Mouse (Mus musculus) left cerebral cortex, adult 2 months (tissue): ENCODE measurements at regions not wholly inside any gene's neighbourhood (a gene's known extent, or its start where the extent isn't known, plus 50 kb on each side); places are given as distances from the start of the nearest gene placed in this dataset.
A peak's percentile ranks its signal among the peaks of the same experiment; 100 is the strongest.

Source experiments
- DNase-seq, 2 experiments: peaks; one replicate each; pipeline ENCODE4 v3.0.0; 2021 to 2022; ENCODE audit warnings: low spot score in 2 of 2, mixed read lengths in 1 of 2; ENCODE audit errors: extremely low spot score in 1 of 2
- H3K27ac ChIP-seq: fragments of 200-600 bp; 2 replicates; pipeline ENCODE4 v1.8.1; 2022
- H3K4me3 ChIP-seq: fragments of 200-600 bp; 2 replicates; pipeline ENCODE4 v1.8.1; 2022
- CTCF ChIP-seq: fragments of 200-600 bp; IDR thresholded peaks from 2 replicates; pipeline ENCODE4 v1.8.1; 2022; ENCODE audit warnings: antibody characterized with exemption, mild to moderate bottlenecking, moderate library complexity
- intact Hi-C: fragments of 180-260 bp; cut with DNase I; formaldehyde crosslinking; loops from one replicate; pipeline ENCODE4 v1.15.1; 2025

- Histone ChIP-seq H3K27ac (no peak overlapping the region), H3K4me3 (no peak overlapping the region)
- no peak for TF ChIP-seq CTCF
- no peak for DNase-seq
- intact Hi-C loops: no loop called here
Observed at GRCm38 (mm10) chr8:25463532-25463931, 639.4 kb upstream of the Adam5 start.

GRCm38 (mm10) chr8:25462492-25462891, 638.3 kb upstream of the Adam5 start:
- intact Hi-C loops: no loop called here
- no peak for TF ChIP-seq CTCF
- H3K4me3 ChIP-seq: no peak overlapping the region
- H3K27ac ChIP-seq: no peak overlapping the region
- DNase-seq: no peak

- TF ChIP-seq CTCF: no peak
- intact Hi-C loops: no loop called here
- no peak for DNase-seq
- Histone ChIP-seq H3K4me3 (no peak overlapping the region), H3K27ac (no peak overlapping the region)
Observed at GRCm38 (mm10) chr8:25455644-25456043, 631.5 kb upstream of the Adam5 start.

- no peak overlapping the region for H3K27ac ChIP-seq
- no peak overlapping the region for H3K4me3 ChIP-seq
- TF ChIP-seq CTCF: no peak
- intact Hi-C loops: no loop called here
- no peak for DNase-seq
Observed at GRCm38 (mm10) chr8:25454972-25455371, 630.8 kb upstream of the Adam5 start.

GRCm38 (mm10) chr8:25453826-25454225, 629.7 kb upstream of the Adam5 start:
- H3K27ac ChIP-seq: no peak overlapping the region
- no peak overlapping the region for H3K4me3 ChIP-seq
- no peak for TF ChIP-seq CTCF
- intact Hi-C loops: no loop called here
- DNase-seq: no peak

GRCm38 (mm10) chr8:25450544-25450943, 626.4 kb upstream of the Adam5 start:
- H3K27ac ChIP-seq: no peak overlapping the region
- DNase-seq: no peak
- H3K4me3 ChIP-seq: no peak overlapping the region
- no peak for TF ChIP-seq CTCF
- intact Hi-C loops: no loop called here

- Histone ChIP-seq H3K4me3 (no peak overlapping the region), H3K27ac (no peak overlapping the region)
- DNase-seq: no peak
- no peak for TF ChIP-seq CTCF
- intact Hi-C loops: no loop called here
Observed at GRCm38 (mm10) chr8:25449590-25449989, 625.4 kb upstream of the Adam5 start.

GRCm38 (mm10) chr8:25447900-25448299, 623.7 kb upstream of the Adam5 start:
- Histone ChIP-seq H3K27ac (no peak overlapping the region), H3K4me3 (no peak overlapping the region)
- no peak for DNase-seq
- no peak for TF ChIP-seq CTCF
- intact Hi-C loops: no loop called here

- no peak for DNase-seq
- no peak overlapping the region for H3K4me3 ChIP-seq
- TF ChIP-seq CTCF: no peak
- intact Hi-C loops: no loop called here
- H3K27ac ChIP-seq: no peak overlapping the region
Observed at GRCm38 (mm10) chr8:25445968-25446367, 621.8 kb upstream of the Adam5 start.

GRCm38 (mm10) chr8:25445054-25445453, 620.9 kb upstream of the Adam5 start:
- intact Hi-C loops: no loop called here
- DNase-seq: no peak

GRCm38 (mm10) chr8:25443552-25443951, 619.4 kb upstream of the Adam5 start:
- no peak overlapping the region for H3K27ac ChIP-seq
- no peak overlapping the region for H3K4me3 ChIP-seq
- intact Hi-C loops: no loop called here
- no peak for DNase-seq
- no peak for TF ChIP-seq CTCF

More at GRCm38 (mm10) chr8:25445054-25445453, 620.9 kb upstream of the Adam5 start:
- no peak for TF ChIP-seq CTCF
- Histone ChIP-seq H3K27ac (no peak overlapping the region), H3K4me3 (no peak overlapping the region)

GRCm38 (mm10) chr8:25441057-25441441, 616.9 kb upstream of the Adam5 start:
- H3K4me3 ChIP-seq: no peak overlapping the region
- intact Hi-C loops: no loop called here
- no peak for DNase-seq
- no peak overlapping the region for H3K27ac ChIP-seq
- TF ChIP-seq CTCF: no peak

GRCm38 (mm10) chr8:25440391-25441056, 616.4 kb upstream of the Adam5 start:
- intact Hi-C loops: no loop called here
- H3K4me3 ChIP-seq: no peak overlapping the region
- peak; percentile 19 to 62 for DNase-seq
- peak overlapping the region; percentile 74 for H3K27ac ChIP-seq
- no peak; the same call in 1 of the 2 replicates for TF ChIP-seq CTCF
